Mouse (Mus musculus): ENCODE measurements around the gene Ndufb11. TPM values are rescaled to one million over a fixed set of nuclear protein-coding genes. Genes with fewer than 3 reads are reported as not detected.

Gene Ndufb11
- polyA plus RNA-seq, 1 experiment, result 376 TPM

- DNase-seq, result no peak
Measured at GRCm38 (mm10) chrX:20657593-20657992, 40.2 kb upstream of the Ndufb11 start.

GRCm38 (mm10) chrX:20644780-20645179, 27.4 kb upstream of the Ndufb11 start:
- no peak for DNase-seq
- Histone ChIP-seq H3K27ac (ENCODE audit: insufficient read depth, low read depth, low read length) (no peak overlapping the region), H3K36me3 (ENCODE audit: control insufficient read depth, insufficient read depth, low read length) (no peaks in the 10 kb centered on the region; the same call in 1 of the 2 replicates), H3K27me3 (replicated peaks; ENCODE audit: control insufficient read depth, insufficient read depth, low read length) (no peaks in the 10 kb centered on the region), H3K4me3 (ENCODE audit: insufficient read depth, low read depth, low read length) (no peak overlapping the region), H3K4me1 (ENCODE audit: control insufficient read depth, insufficient read depth, low read length) (no peaks in the 10 kb centered on the region)
- TF ChIP-seq POLR2A (IDR thresholded peaks at IDR 0.05; ENCODE audit: low read depth, low read length), result no peak
- WGBS, result 54% methylated on average over 5 of the region's 5 CpGs

More at GRCm38 (mm10) chrX:20657593-20657992, 40.2 kb upstream of the Ndufb11 start:
- Histone ChIP-seq H3K4me3 (ENCODE audit: insufficient read depth, low read depth, low read length) (no peak overlapping the region), H3K4me1 (ENCODE audit: control insufficient read depth, insufficient read depth, low read length) (no peaks in the 10 kb centered on the region), H3K36me3 (ENCODE audit: control insufficient read depth, insufficient read depth, low read length) (no peaks in the 10 kb centered on the region), H3K27ac (ENCODE audit: insufficient read depth, low read depth, low read length) (no peak overlapping the region), H3K27me3 (replicated peaks; ENCODE audit: control insufficient read depth, insufficient read depth, low read length) (no peaks in the 10 kb centered on the region)
- WGBS, result 15% methylated on average over 5 of the region's 5 CpGs
- TF ChIP-seq POLR2A (IDR thresholded peaks at IDR 0.05; ENCODE audit: low read depth, low read length), result no peak
- TF ChIP-seq CTCF (conservative IDR thresholded peaks at IDR 0.05; ENCODE audit: insufficient read depth, insufficient read length, low read depth, low read length), result no peak

- 56% methylated on average over 2 of the region's 2 CpGs for WGBS
- Histone ChIP-seq H3K4me1 (ENCODE audit: control insufficient read depth, insufficient read depth, low read length) (peaks cover 6% of the 10 kb centered on the region; the same call in 1 of the 2 replicates), H3K27ac (ENCODE audit: insufficient read depth, low read depth, low read length) (no peak overlapping the region), H3K27me3 (replicated peaks; ENCODE audit: control insufficient read depth, insufficient read depth, low read length) (no peaks in the 10 kb centered on the region), H3K4me3 (ENCODE audit: insufficient read depth, low read depth, low read length) (no peak overlapping the region), H3K36me3 (ENCODE audit: control insufficient read depth, insufficient read depth, low read length) (no peaks in the 10 kb centered on the region; the same call in 1 of the 2 replicates)
- TF ChIP-seq POLR2A (IDR thresholded peaks at IDR 0.05; ENCODE audit: low read depth, low read length), result no peak
- no peak for TF ChIP-seq CTCF (conservative IDR thresholded peaks at IDR 0.05; ENCODE audit: insufficient read depth, insufficient read length, low read depth, low read length)
- peak; percentile 49 for DNase-seq
Measured at GRCm38 (mm10) chrX:20638141-20638540, 20.7 kb upstream of the Ndufb11 start.

- DNase-seq, result no peak
- TF ChIP-seq POLR2A (IDR thresholded peaks at IDR 0.05; ENCODE audit: low read depth, low read length) (no peak), CTCF (conservative IDR thresholded peaks at IDR 0.05; ENCODE audit: insufficient read depth, insufficient read length, low read depth, low read length) (no peak)
- Histone ChIP-seq H3K4me3 (ENCODE audit: insufficient read depth, low read depth, low read length) (peak overlapping the region; percentile 98), H3K4me1 (ENCODE audit: control insufficient read depth, insufficient read depth, low read length) (peaks cover 2% of the 10 kb centered on the region; the same call in 1 of the 2 replicates), H3K36me3 (ENCODE audit: control insufficient read depth, insufficient read depth, low read length) (no peaks in the 10 kb centered on the region), H3K27ac (ENCODE audit: insufficient read depth, low read depth, low read length) (peak overlapping the region; percentile 99), H3K27me3 (replicated peaks; ENCODE audit: control insufficient read depth, insufficient read depth, low read length) (no peaks in the 10 kb centered on the region)
- WGBS, result 6% methylated on average over 31 of the region's 31 CpGs
Measured at GRCm38 (mm10) chrX:20617903-20618399, 532 bp upstream of the Ndufb11 start.

GRCm38 (mm10) chrX:20616861-20617175, 601 bp downstream of the Ndufb11 start:
- H3K36me3 ChIP-seq (ENCODE audit: control insufficient read depth, insufficient read depth, low read length), result no peaks in the 10 kb centered on the region
- H3K27ac ChIP-seq (ENCODE audit: insufficient read depth, low read depth, low read length), result peak overlapping the region; percentile 97
- no peak for TF ChIP-seq CTCF (conservative IDR thresholded peaks at IDR 0.05; ENCODE audit: insufficient read depth, insufficient read length, low read depth, low read length)
- no peak for TF ChIP-seq POLR2A (IDR thresholded peaks at IDR 0.05; ENCODE audit: low read depth, low read length)
- no peak for DNase-seq
- H3K27me3 ChIP-seq (replicated peaks; ENCODE audit: control insufficient read depth, insufficient read depth, low read length), result no peaks in the 10 kb centered on the region
- WGBS, result under 1% methylated on average over 17 of the region's 17 CpGs
- peaks cover 2% of the 10 kb centered on the region; the same call in 1 of the 2 replicates for H3K4me1 ChIP-seq (ENCODE audit: control insufficient read depth, insufficient read depth, low read length)
- peak overlapping the region; percentile 96 for H3K4me3 ChIP-seq (ENCODE audit: insufficient read depth, low read depth, low read length)

GRCm38 (mm10) chrX:20608500-20608899, 8.9 kb downstream of the Ndufb11 start:
- Histone ChIP-seq H3K27me3 (replicated peaks; ENCODE audit: control insufficient read depth, insufficient read depth, low read length) (no peaks in the 10 kb centered on the region), H3K36me3 (ENCODE audit: control insufficient read depth, insufficient read depth, low read length) (no peaks in the 10 kb centered on the region), H3K4me3 (ENCODE audit: insufficient read depth, low read depth, low read length) (no peak overlapping the region), H3K4me1 (ENCODE audit: control insufficient read depth, insufficient read depth, low read length) (no peaks in the 10 kb centered on the region), H3K27ac (ENCODE audit: insufficient read depth, low read depth, low read length) (no peak overlapping the region)
- TF ChIP-seq CTCF (conservative IDR thresholded peaks at IDR 0.05; ENCODE audit: insufficient read depth, insufficient read length, low read depth, low read length) (no peak), POLR2A (IDR thresholded peaks at IDR 0.05; ENCODE audit: low read depth, low read length) (no peak)
- WGBS, result 93% methylated on average over 4 of the region's 4 CpGs
- no peak for DNase-seq

- DNase-seq, result peak; percentile 11
- TF ChIP-seq CTCF (conservative IDR thresholded peaks at IDR 0.05; ENCODE audit: insufficient read depth, insufficient read length, low read depth, low read length), result no peak
- no peak for TF ChIP-seq POLR2A (IDR thresholded peaks at IDR 0.05; ENCODE audit: low read depth, low read length)
- no peaks in the 10 kb centered on the region for H3K4me1 ChIP-seq (ENCODE audit: control insufficient read depth, insufficient read depth, low read length)
- H3K4me3 ChIP-seq (ENCODE audit: insufficient read depth, low read depth, low read length), result no peak overlapping the region
- WGBS, result 9% methylated on average over 4 of the region's 4 CpGs
- no peak overlapping the region for H3K27ac ChIP-seq (ENCODE audit: insufficient read depth, low read depth, low read length)
- H3K27me3 ChIP-seq (replicated peaks; ENCODE audit: control insufficient read depth, insufficient read depth, low read length), result no peaks in the 10 kb centered on the region
- H3K36me3 ChIP-seq (ENCODE audit: control insufficient read depth, insufficient read depth, low read length), result no peaks in the 10 kb centered on the region
Measured at GRCm38 (mm10) chrX:20587968-20588367, 29.5 kb downstream of the Ndufb11 start.

All from kidney, adult 2 months (tissue).